Comparison of ENCODE assay signal across 9 mouse cellular contexts in genomic region chr3:97394289-97394688, GRCm38 (mm10). TPM values are rescaled to one million over a fixed set of nuclear protein-coding genes. Genes with fewer than 3 reads are reported as not detected.
DNase-seq lines count a peak whose midpoint lies in the region; ATAC-seq lines count a peak whose summit lies in the region.
"Had no signal": no experiment of that assay in that cellular context is flagged by ENCODE, and none has a peak within 500 bp of the region (broad histone marks: within the 10 kb centered on the region; RNA-seq: fewer than 3 reads in every experiment).

No protein-coding gene starts in this region.

- whole genome bisulfite sequencing in embryonic facial prominence, embryonic 11.5 days: 58% methylated on average over 1 of the region's 1 CpGs

- peak; percentile 34 for ATAC-seq in frontal cortex, adult (ENCODE audit: low TSS enrichment)
- no peak for ATAC-seq in embryonic facial prominence, embryonic 11.5 days (replicated peaks; ENCODE audit: insufficient number of reproducible peaks, low FRiP score, low TSS enrichment, low read depth)

- intact Hi-C loops in left cerebral cortex, postnatal 4 days (cut with DNase I): no loop called here

- no peaks in the 10 kb centered on the region for H3K4me1 ChIP-seq in embryonic facial prominence, embryonic 11.5 days (ENCODE audit: control insufficient read depth, insufficient read depth, low read length)

- DNase-seq in frontal cortex, postnatal 25 days (ENCODE audit: low spot score in 2 of 2): no peak
- DNase-seq in left cerebral cortex, postnatal 4 days: peak; percentile 23
- DNase-seq in left cerebral cortex, adult 9 months (ENCODE audit: low spot score in 2 of 2): no peak
- DNase-seq in MEL-GATA-1-ER (ENCODE audit: extremely low read depth, low read depth) (peak; percentile 71), MN1 (ENCODE audit: low spot score) (no peak)
- peak; percentile 41 for DNase-seq in embryonic facial prominence, embryonic 11.5 days (ENCODE audit: low spot score)
- DNase-seq in natural killer cell, adult 2 months (ENCODE audit: low spot score in 2 of 2): peak; percentile 5 to 15

- no peak overlapping the region for H3K27ac ChIP-seq in embryonic facial prominence, embryonic 11.5 days (replicated peaks; ENCODE audit: low read depth, low read length)

- H3K9ac ChIP-seq in embryonic facial prominence, embryonic 11.5 days (replicated peaks; ENCODE audit: low read length): no peak overlapping the region

- no peak overlapping the region for H3K4me2 ChIP-seq in embryonic facial prominence, embryonic 11.5 days (ENCODE audit: low read depth, low read length)

- H3K4me3 ChIP-seq in embryonic facial prominence, embryonic 11.5 days (ENCODE audit: low read depth, low read length): no peak overlapping the region

- H3K27me3 ChIP-seq in embryonic facial prominence, embryonic 11.5 days (ENCODE audit: control insufficient read depth, insufficient read depth, low read length): no peaks in the 10 kb centered on the region

- H3K36me3 ChIP-seq in embryonic facial prominence, embryonic 11.5 days (replicated peaks; ENCODE audit: control insufficient read depth, insufficient read depth, low read depth, low read length): no peaks in the 10 kb centered on the region

- H3K9me3 ChIP-seq in embryonic facial prominence, embryonic 11.5 days (replicated peaks; ENCODE audit: control insufficient read depth, low read length): no peaks in the 10 kb centered on the region

RNA-seq across cellular contexts. Expression of gene Olfr1402, which starts 27.5 kb away (rescaled TPM):
- total RNA-seq in left cerebral cortex, postnatal 4 days (2021): not detected
- polyA plus RNA-seq in embryonic facial prominence, embryonic 11.5 days (2014; fragmentation: Nextera tagmentation; extraction: Ambion mirVana): not detected in 2 replicates
- total RNA-seq: layer of hippocampus, postnatal 36 days had no signal

Comparison
In these comparisons a context has a peak if more than half of its experiments do, and no peak if none do; other contexts are left out.
1. DNase-seq: peak in left cerebral cortex, postnatal 4 days (single experiment), MEL-GATA-1-ER (single experiment), embryonic facial prominence, embryonic 11.5 days (single experiment) and natural killer cell, adult 2 months (2 of 2); none in frontal cortex, postnatal 25 days (0 of 2), left cerebral cortex, adult 9 months (0 of 2) and MN1 (single experiment).